Mouse (Mus musculus): ENCODE data around the gene Rb1. TPM values are rescaled to one million over a fixed set of nuclear protein-coding genes. Genes with fewer than 3 reads are reported as not detected.
A peak's percentile ranks its signal among the peaks of the same experiment; 100 is the strongest.

Rb1 gene
- polyA plus RNA-seq, 1 experiment from 2014 or later, result 26.0 TPM

GRCm38 (mm10) chr14:73301856-73302255 is 23.8 kb downstream of the Rb1 start:
- H3K9ac ChIP-seq, result no peak overlapping the region
- ATAC-seq (ENCODE audit: insufficient read depth, low FRiP score, low read depth), result no peak
- no peaks in the 10 kb centered on the region for H3K27me3 ChIP-seq (replicated peaks)
- no peak overlapping the region for H3K27ac ChIP-seq
- no peak overlapping the region for H3K4me2 ChIP-seq
- no peaks in the 10 kb centered on the region for H3K4me1 ChIP-seq
- no peaks in the 10 kb centered on the region for H3K36me3 ChIP-seq
- 69% methylated on average over 4 of the region's 4 CpGs for WGBS
- H3K4me3 ChIP-seq (replicated peaks), result no peak overlapping the region
- H3K9me3 ChIP-seq, result no peaks in the 10 kb centered on the region

DNA sequence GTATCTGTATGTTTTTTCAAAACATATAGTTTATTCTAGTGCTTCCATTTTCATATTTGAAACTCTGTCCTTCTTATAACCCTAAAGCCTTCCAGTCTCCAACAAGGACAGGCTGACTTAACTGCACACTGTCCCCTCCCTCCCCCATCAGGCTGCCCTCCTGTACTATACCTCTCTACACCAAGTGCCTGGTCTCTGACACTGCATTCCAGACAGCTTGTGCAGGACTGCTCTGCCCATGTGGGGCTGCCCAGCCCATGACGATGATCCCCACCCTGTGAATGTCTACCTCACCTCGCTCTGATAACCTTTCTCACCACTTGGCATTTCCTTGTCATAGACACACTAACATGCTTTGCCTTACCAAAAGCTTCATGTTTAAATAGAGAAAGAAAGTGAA is 30.1 kb downstream of the Rb1 start:
- WGBS, result 60% methylated on average over 2 of the region's 2 CpGs
- H3K9me3 ChIP-seq, result no peaks in the 10 kb centered on the region
- no peak overlapping the region for H3K4me3 ChIP-seq (replicated peaks)
- H3K36me3 ChIP-seq, result no peaks in the 10 kb centered on the region
- no peak overlapping the region for H3K9ac ChIP-seq
- H3K27ac ChIP-seq, result no peak overlapping the region
- H3K4me2 ChIP-seq, result no peak overlapping the region
- ATAC-seq (ENCODE audit: insufficient read depth, low FRiP score, low read depth), result no peak
- no peaks in the 10 kb centered on the region for H3K27me3 ChIP-seq (replicated peaks)
- no peaks in the 10 kb centered on the region for H3K4me1 ChIP-seq

DNA sequence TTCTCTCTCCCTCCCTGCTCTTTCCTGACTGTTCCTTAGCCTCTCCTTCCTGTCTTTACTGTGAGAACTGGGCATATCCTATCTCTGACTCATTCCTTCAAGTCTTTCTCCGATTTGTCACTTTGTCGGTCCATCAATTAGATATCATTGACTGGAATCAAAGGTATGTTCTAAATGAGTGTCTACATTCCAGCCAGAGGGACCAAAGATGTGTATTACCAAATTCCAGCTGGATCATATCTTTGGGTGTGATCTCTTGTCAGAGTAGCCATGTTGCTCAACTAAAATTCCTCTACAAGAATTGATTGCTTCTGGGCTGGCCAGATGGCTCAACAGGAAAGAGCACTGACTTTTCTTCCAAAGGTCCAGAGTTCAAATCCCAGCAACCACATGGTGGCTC is 32.0 kb downstream of the Rb1 start:
- H3K36me3 ChIP-seq, result no peaks in the 10 kb centered on the region
- no peaks in the 10 kb centered on the region for H3K9me3 ChIP-seq
- H3K4me2 ChIP-seq, result no peak overlapping the region
- H3K4me1 ChIP-seq, result no peaks in the 10 kb centered on the region
- H3K27ac ChIP-seq, result no peak overlapping the region
- H3K9ac ChIP-seq, result no peak overlapping the region
- H3K4me3 ChIP-seq (replicated peaks), result no peak overlapping the region
- WGBS, result 79% methylated on average over 2 of the region's 2 CpGs
- no peaks in the 10 kb centered on the region for H3K27me3 ChIP-seq (replicated peaks)
- ATAC-seq (ENCODE audit: insufficient read depth, low FRiP score, low read depth), result no peak

- Histone ChIP-seq H3K27me3 (replicated peaks) (no peaks in the 10 kb centered on the region), H3K36me3 (no peaks in the 10 kb centered on the region), H3K27ac (no peak overlapping the region), H3K4me3 (replicated peaks) (no peak overlapping the region), H3K4me2 (no peak overlapping the region), H3K9ac (no peak overlapping the region), H3K4me1 (no peaks in the 10 kb centered on the region), H3K9me3 (no peaks in the 10 kb centered on the region)
- 71% methylated on average over 1 of the region's 1 CpGs for WGBS
- ATAC-seq (ENCODE audit: insufficient read depth, low FRiP score, low read depth), result no peak
Observed at GRCm38 (mm10) chr14:73292434-73292833, 33.2 kb downstream of the Rb1 start.

DNA sequence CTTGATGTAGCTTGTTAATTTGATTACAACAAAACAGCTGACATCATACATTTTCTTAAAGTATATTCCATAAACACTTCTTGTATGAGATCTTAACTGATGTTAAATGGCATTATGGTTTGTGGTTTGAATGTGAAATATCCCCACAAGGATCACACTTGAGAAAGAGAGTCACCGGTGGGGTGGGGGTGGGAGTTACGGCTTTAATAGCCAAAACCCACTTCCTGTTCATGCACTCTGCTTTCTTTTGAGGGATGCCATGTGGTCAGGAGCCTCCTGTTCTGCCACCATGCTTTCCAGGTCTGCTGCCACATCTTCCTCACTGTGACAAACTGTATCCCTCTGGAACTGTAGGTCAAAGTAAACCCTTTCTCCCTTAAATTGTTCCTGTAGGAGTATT is 35.7 kb downstream of the Rb1 start:
- Histone ChIP-seq H3K4me2 (no peak overlapping the region), H3K4me1 (no peaks in the 10 kb centered on the region), H3K36me3 (no peaks in the 10 kb centered on the region), H3K27ac (no peak overlapping the region), H3K9me3 (no peaks in the 10 kb centered on the region), H3K4me3 (replicated peaks) (no peak overlapping the region), H3K27me3 (replicated peaks) (no peaks in the 10 kb centered on the region), H3K9ac (no peak overlapping the region)
- 84% methylated on average over 2 of the region's 2 CpGs for WGBS
- no peak for ATAC-seq (ENCODE audit: insufficient read depth, low FRiP score, low read depth)

- Histone ChIP-seq H3K36me3 (no peaks in the 10 kb centered on the region), H3K4me3 (replicated peaks) (no peak overlapping the region), H3K9me3 (no peaks in the 10 kb centered on the region), H3K4me1 (no peaks in the 10 kb centered on the region), H3K4me2 (no peak overlapping the region), H3K27ac (no peak overlapping the region), H3K9ac (no peak overlapping the region), H3K27me3 (replicated peaks) (no peaks in the 10 kb centered on the region)
- ATAC-seq (ENCODE audit: insufficient read depth, low FRiP score, low read depth), result no peak
- 12% methylated on average over 1 of the region's 1 CpGs for WGBS
Observed at GRCm38 (mm10) chr14:73280996-73281395, 44.6 kb downstream of the Rb1 start.

- Histone ChIP-seq H3K27me3 (replicated peaks) (no peaks in the 10 kb centered on the region), H3K4me2 (no peak overlapping the region), H3K4me1 (no peaks in the 10 kb centered on the region), H3K36me3 (no peaks in the 10 kb centered on the region), H3K4me3 (replicated peaks) (no peak overlapping the region), H3K27ac (no peak overlapping the region), H3K9me3 (no peaks in the 10 kb centered on the region), H3K9ac (no peak overlapping the region)
- no peak for ATAC-seq (ENCODE audit: insufficient read depth, low FRiP score, low read depth)
- 82% methylated on average over 6 of the region's 6 CpGs for WGBS
Observed at GRCm38 (mm10) chr14:73279096-73279495, 46.5 kb downstream of the Rb1 start.

DNA sequence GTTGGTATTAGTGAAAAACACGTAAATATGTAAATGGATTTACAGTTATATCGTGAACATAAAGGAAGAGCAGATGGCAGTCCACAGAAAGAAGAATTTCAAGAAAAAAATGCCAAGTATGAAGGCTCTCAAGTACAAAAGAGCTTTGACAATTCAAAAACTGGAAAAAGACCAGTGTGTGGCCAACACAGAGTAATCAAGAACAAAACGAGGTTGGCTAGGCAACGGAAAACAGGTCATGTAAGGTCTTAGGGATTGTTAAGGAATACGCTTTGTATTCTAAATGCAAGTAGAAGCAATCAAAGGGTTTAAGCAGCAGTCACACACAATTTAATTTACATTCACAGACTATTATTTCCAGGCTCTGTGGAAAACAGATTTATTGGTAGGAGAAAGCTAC is 53.8 kb downstream of the Rb1 start:
- H3K9me3 ChIP-seq, result no peaks in the 10 kb centered on the region
- WGBS, result 77% methylated on average over 5 of the region's 5 CpGs
- no peak overlapping the region for H3K4me2 ChIP-seq
- ATAC-seq (ENCODE audit: insufficient read depth, low FRiP score, low read depth), result no peak
- no peaks in the 10 kb centered on the region for H3K4me1 ChIP-seq
- no peaks in the 10 kb centered on the region for H3K36me3 ChIP-seq
- H3K9ac ChIP-seq, result no peak overlapping the region
- H3K27ac ChIP-seq, result no peak overlapping the region
- H3K27me3 ChIP-seq (replicated peaks), result no peaks in the 10 kb centered on the region
- no peak overlapping the region for H3K4me3 ChIP-seq (replicated peaks)

- H3K36me3 ChIP-seq, result no peaks in the 10 kb centered on the region
- 78% methylated on average over 3 of the region's 3 CpGs for WGBS
- H3K4me2 ChIP-seq, result no peak overlapping the region
- no peaks in the 10 kb centered on the region for H3K4me1 ChIP-seq
- H3K9me3 ChIP-seq, result no peaks in the 10 kb centered on the region
- H3K9ac ChIP-seq, result no peak overlapping the region
- H3K27ac ChIP-seq, result no peak overlapping the region
- H3K27me3 ChIP-seq (replicated peaks), result no peaks in the 10 kb centered on the region
- ATAC-seq (ENCODE audit: insufficient read depth, low FRiP score, low read depth), result no peak
- H3K4me3 ChIP-seq (replicated peaks), result no peak overlapping the region
Observed at GRCm38 (mm10) chr14:73266166-73266565, 59.5 kb downstream of the Rb1 start.

GRCm38 (mm10) chr14:73262210-73262609 is 63.4 kb downstream of the Rb1 start:
- no peak overlapping the region for H3K4me2 ChIP-seq
- no peak for ATAC-seq (ENCODE audit: insufficient read depth, low FRiP score, low read depth)
- H3K4me1 ChIP-seq, result no peaks in the 10 kb centered on the region
- no peak overlapping the region for H3K9ac ChIP-seq
- no peaks in the 10 kb centered on the region for H3K9me3 ChIP-seq
- no peak overlapping the region for H3K4me3 ChIP-seq (replicated peaks)
- no peaks in the 10 kb centered on the region for H3K36me3 ChIP-seq
- 83% methylated on average over 9 of the region's 9 CpGs for WGBS
- no peak overlapping the region for H3K27ac ChIP-seq
- no peaks in the 10 kb centered on the region for H3K27me3 ChIP-seq (replicated peaks)

DNA sequence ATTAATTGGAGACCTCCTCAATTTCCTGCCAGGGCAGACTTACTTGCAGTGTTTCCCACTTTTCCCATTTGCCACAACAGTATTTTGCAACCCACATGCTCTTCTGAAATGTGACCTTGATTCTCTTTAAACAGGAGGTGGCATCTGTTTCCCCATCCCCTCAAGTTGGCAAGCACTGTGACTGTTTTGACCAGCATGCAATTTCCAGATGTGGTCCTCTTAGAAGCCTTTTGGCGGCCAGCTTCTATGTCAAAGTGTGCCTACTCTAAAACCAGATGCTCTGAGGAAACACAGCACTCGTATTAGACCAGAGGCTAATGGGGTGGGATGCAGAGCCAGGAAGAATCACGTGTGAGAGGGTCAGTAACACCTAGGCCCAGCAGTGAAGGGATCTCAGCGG is 67.4 kb downstream of the Rb1 start:
- no peak overlapping the region for H3K4me2 ChIP-seq
- no peaks in the 10 kb centered on the region for H3K36me3 ChIP-seq
- 53% methylated on average over 4 of the region's 4 CpGs for WGBS
- no peak overlapping the region for H3K9ac ChIP-seq
- no peak overlapping the region for H3K27ac ChIP-seq
- H3K27me3 ChIP-seq (replicated peaks), result no peaks in the 10 kb centered on the region
- no peaks in the 10 kb centered on the region for H3K9me3 ChIP-seq
- H3K4me3 ChIP-seq (replicated peaks), result no peak overlapping the region
- no peaks in the 10 kb centered on the region; the same call in 1 of the 2 replicates for H3K4me1 ChIP-seq
- no peak for ATAC-seq (ENCODE audit: insufficient read depth, low FRiP score, low read depth)

DNA sequence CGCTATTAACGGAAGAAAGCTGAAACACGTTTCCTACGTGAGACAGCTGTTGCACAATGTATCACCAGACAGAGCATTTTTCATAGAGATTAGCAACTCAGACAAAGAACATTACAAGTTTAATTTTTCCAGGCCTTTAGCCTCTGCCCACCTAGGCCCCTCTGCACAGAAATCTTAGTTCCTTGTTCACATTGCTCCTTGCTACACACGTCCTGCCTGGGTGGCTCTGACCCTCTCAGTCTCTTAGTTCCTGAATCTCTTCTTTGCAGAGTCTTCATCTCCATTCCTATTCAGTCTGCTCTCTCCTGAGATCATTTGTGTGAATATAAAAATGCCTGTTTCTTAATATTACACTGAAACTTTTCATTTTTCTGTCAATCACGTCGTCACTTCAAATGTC is 68.3 kb downstream of the Rb1 start:
- ATAC-seq (ENCODE audit: insufficient read depth, low FRiP score, low read depth), result no peak
- no peaks in the 10 kb centered on the region for H3K9me3 ChIP-seq
- H3K27ac ChIP-seq, result no peak overlapping the region
- H3K9ac ChIP-seq, result no peak overlapping the region
- H3K4me1 ChIP-seq, result no peaks in the 10 kb centered on the region; the same call in 1 of the 2 replicates
- WGBS, result 51% methylated on average over 7 of the region's 7 CpGs
- H3K4me2 ChIP-seq, result no peak overlapping the region
- no peaks in the 10 kb centered on the region for H3K27me3 ChIP-seq (replicated peaks)
- no peak overlapping the region for H3K4me3 ChIP-seq (replicated peaks)
- no peaks in the 10 kb centered on the region for H3K36me3 ChIP-seq

- 67% methylated on average over 3 of the region's 3 CpGs for WGBS
- no peak overlapping the region for H3K9ac ChIP-seq
Observed at GRCm38 (mm10) chr14:73255426-73255970, 70.1 kb downstream of the Rb1 start.

More at GRCm38 (mm10) chr14:73255426-73255970, 70.1 kb downstream of the Rb1 start:
- Histone ChIP-seq H3K4me1 (no peaks in the 10 kb centered on the region; the same call in 1 of the 2 replicates), H3K36me3 (no peaks in the 10 kb centered on the region), H3K4me2 (no peak overlapping the region), H3K9me3 (no peaks in the 10 kb centered on the region), H3K27ac (peak overlapping the region; percentile 66; the same call in 1 of the 2 replicates), H3K27me3 (replicated peaks) (no peaks in the 10 kb centered on the region), H3K4me3 (replicated peaks) (no peak overlapping the region)
- ATAC-seq (ENCODE audit: insufficient read depth, low FRiP score, low read depth), result no peak
